Mouse (Mus musculus): ENCODE results near the gene Acap2.
A peak's percentile ranks its signal among the peaks of the same experiment; 100 is the strongest.

Acap2 gene

DNA sequence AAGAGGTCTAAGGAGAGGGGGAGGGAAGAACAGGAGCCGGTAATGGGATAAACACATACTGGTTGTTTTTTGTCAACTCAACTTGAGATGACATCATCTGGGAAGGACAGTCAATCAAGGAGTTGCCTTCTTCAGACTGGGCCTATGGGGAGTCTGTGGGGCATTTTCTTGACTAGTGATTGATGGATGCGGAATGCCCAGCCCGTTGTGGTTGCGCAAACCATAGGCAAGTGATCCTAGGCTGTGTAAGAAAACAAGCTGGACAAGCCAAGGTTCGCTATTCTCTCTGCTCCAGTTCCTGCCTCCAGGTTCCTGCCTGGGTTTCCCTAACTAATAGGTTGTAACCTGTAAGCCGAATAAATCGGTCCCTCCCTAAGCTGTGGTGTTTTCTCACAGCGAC lies 4.1 kb upstream of the Acap2 start:
- DNase-seq: no peak

DNA sequence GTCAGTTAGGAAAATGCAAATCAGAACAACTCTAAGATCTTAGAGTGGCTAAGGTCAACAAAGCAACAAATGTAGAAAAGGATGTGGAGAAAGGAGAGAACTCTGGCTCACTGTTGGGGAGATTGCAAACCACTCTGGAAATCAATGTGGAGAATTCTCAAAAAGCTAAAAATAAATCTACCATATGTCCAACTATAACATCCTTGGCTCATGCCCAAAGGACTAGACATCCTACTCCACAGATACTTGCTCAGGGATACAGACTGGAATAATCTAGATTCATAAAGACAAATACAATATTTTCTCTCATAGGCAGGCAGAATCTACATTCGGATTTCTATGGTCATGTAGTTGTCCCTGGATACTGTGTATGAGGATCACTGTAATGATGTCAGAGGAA lies 3.2 kb upstream of the Acap2 start:
- DNase-seq: no peak

DNA sequence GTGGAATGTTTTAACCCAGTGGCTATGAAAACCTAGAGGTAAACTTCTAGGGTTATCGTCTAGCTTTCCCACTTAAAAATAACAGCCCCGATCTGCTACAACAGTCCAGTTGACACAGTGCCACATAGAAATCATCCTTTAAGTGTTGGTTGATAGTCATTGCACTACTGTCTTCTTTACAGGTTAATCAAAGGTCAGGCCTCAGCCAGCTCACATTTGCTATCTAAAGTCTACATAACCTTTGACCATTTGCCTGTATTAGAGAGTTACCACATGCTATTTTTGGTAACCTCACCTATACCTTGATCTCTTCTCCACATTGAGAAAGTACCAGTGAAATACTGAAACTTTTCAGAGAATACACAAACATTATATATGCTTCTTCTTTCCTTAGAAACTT lies 659 bp upstream of the Acap2 start:
- no peak for DNase-seq

DNA sequence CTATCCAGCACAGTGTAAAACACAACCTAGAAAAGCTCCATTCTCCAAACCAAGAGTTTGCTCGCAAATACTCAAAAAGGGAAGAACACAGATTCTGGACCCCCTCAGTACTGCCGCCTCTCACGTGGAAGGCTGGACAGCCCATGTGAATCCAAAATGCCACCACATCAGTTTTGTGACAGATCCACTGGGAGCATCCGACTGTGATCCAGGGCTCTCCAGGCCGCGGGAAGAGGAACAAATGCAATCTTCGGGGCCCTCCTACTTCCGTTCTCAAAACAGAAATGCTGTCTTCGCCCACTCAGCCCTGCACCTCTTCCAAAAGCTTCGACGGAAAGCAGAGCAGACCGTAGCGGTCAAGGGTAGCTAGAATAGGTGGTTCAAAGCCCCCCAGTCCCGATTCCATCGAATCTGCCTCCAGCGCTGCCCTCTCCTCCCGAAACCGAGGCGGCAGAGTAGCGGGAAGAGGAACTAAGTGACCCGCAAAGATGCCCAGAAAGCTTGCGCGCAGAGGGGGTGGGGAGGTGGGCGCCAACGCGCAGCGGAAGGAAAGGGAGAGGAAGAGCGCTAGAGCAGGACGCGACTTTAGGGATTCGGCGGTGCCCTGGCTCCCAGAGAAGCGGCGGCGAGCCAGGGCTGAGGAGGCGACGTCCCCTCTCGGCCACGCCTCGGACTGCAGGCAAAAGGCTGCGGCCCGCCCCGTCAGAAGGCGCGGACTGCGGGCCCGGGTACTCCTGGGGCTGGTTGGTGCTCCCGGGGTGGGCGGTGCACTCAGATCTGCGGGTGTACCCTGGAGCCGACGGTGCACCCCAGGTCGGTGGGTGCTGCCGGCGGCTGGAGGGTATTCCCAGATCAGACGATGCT lies 887 bp downstream of the Acap2 start:
- peak; percentile 77 for DNase-seq

DNA sequence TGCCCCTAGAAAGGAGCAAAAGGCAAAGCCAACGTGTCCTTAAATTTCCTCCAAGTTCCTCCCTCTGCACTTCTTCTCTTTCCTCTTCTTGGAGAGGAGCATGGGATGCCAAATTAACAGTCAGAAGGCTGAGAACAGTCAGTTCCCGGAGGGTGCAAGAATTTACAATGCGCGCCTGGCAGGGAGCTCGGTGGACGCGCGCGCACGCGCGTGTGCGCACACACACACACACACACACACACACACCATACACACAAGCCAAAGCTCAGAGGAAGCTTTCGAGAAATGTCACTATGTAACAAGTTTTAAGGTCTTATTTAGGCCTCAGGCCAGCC lies 1.5 kb downstream of the Acap2 start:
- peak; percentile 68 for DNase-seq

DNA sequence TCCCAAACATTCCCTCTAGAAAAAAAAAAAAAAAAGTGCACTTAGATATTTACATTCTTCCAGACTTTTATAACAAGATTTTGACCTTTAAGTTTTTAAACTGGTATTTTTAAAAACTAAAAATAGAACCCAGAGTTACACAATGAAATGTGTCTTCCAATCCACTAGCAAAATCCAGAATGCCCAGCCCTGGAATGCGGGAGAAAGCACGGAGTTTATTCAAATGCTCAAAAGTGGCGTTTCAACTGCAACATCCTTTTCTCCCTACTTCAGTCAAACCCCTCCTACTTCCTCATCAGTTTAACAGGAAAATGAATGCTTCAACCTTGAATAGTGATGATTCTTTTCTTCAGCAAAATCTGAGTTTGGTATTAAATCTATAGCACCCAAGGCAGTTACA lies 4.1 kb downstream of the Acap2 start:
- DNase-seq: no peak

DNA sequence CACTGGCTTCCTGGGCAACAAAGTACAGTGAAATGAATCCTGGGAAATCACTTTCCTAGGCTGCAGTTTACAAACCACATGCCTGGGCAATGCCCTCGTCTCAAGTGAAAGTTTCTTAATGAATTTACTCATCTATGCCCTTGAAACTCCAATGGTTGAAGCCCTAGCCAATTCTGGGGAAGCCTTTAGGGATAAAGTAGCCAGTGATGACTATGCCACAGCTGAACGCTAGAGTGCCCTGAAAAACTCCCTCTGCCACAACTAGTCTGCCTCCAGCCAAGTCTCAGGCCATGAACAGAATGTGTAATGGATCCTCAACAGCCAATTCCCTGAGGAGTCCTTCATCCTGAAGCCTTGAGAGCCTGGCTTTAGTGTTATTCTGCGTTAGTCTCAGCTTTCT lies 8.5 kb downstream of the Acap2 start:
- DNase-seq: peak; percentile 29

DNA sequence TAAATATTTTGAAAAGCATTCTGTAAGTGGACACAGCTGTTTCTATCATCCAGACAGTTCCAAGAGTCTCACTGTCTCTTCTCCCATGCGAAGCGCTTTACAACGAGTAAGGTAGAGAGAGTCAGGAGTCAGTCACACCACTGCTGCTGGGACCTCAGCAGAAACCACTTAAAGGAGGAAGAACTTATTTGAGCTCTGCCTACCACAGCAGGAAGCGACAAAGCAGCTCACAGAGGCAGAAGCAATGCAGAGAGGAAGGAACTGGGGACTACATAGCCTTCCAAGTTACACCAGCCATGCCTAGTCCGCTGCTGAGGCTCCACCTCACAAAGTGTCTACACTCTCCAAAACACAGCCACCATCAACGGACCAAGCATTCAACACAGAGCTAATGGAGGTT lies 9.2 kb downstream of the Acap2 start:
- no peak for DNase-seq

DNA sequence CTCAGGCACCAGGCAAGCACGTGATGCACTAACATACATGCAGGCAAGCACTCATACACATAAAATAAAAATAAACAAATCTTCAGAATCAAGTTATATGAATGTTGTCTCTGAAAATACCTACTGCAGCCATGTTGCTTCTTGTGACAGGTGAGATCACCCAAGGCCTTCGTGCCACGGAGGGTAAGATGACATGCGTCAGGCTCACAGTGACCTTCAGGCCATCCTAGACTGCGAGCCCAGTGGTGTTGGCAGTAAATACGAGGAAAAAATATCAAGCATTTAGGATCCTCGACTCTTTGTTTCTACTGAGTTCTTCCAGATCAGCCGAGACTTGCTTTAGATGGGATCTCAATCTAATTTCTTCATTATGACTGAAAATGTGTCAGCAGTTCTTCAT lies 10.6 kb downstream of the Acap2 start:
- no peak for DNase-seq

DNA sequence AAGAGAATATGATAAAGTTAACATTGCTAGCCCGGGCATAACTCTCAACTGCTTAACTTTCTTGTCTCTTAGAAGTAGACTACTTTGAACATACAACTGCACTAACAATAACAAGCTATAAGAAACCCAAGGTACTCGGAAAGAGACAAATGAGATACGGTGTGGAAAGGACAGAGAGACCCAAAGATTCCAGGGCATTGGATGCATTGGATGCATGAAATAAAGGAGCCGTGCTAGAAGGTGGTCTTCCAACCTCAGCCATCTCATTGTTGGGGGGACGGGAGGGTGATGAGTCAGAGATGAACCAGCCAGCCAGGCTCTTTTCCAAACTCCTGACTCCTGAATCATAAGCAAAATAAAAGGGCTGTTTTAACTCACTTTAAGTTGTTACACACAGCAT lies 11.8 kb downstream of the Acap2 start:
- DNase-seq: no peak

DNA sequence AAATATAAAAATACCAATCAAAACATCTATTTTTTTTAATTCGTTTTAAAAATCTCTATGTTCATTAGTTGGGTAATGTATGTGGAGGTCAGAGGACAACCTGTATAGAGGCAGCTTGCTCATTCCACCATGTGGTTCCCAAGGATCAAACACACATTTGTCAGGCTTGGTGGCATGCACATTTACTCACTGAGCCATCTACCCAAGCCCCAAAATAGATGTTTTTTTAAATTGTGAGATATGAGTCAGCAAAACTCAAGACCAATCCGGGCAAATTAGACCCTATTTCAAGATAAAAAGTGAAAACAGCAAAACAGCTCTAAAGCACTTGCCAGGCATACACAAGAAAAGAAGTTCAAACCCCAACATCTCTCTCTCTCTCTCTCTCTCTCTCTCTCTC lies 12.2 kb downstream of the Acap2 start:
- DNase-seq: no peak

DNA sequence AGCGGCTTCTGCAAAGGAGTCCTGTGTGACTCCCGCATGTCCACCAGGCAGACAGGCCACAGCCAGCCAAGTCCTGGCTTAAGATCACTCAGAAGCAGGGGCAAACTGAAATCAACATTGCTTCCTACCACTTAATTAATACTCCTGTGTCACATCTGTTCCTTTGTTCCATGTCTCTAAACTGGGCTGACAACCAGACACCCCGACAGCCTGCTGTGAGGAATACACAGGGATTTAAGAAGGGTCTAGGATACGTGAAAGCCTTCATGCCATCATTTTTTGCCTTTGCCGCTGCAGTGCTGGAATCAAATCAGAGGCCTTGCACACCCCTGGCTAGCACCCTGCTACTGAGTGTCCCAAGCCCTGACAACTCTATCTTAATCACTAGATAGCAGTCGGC lies 12.8 kb downstream of the Acap2 start:
- DNase-seq: no peak

DNA sequence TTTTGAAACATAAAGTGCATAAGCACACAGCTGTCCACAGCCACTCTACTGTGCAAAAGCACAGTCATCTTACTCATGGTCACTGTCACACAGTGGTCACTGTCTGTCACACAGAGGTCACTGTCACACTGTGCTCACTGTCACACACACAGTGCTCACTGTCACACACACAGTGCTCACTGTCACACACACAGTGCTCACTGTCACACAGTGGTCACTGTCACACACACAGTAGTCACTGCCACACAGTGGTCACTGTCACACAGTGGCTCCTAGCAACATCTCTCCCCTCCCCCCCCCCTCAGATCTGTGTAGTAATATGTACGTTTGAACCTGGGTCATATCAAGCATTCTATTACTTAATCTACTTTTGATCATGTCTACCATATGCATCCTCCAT lies 13.9 kb downstream of the Acap2 start:
- DNase-seq: no peak

DNA sequence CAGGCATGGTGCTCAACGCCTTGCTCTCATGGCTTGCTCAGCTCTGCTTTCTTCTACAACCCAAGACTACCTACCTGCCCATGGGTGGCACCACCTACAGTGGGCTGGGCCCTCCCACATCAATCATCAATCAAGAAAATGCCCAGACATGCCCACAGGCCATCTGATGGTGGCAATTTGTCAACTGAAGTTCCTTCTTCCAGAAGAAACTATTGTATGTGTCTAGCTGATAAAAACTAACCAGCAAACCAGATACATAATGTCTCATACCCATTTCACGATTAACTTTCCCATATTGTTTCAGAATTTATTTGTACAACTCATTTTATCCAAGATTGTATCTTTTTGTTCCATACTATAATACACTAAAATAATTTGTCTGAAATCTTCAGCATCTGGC lies 15.3 kb downstream of the Acap2 start:
- no peak for DNase-seq

DNA sequence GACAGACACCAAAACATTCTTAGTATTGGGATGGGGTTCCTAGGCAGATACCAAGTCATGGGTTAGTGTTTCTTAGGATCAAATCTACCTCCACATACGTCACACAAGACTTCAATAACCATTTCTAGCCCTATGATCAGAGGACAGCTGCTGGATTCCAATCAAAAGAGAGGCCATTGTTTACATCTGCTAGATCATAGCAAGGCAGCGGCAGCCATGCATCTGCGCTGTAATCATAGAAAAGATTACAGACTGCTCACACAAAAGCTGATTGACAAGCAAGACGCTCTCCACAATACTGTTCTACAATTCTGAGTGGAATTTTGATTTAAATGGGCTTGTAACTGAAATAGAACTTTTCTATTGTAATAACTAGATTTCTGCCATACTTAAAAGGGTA lies 16.3 kb downstream of the Acap2 start:
- no peak for DNase-seq

DNA sequence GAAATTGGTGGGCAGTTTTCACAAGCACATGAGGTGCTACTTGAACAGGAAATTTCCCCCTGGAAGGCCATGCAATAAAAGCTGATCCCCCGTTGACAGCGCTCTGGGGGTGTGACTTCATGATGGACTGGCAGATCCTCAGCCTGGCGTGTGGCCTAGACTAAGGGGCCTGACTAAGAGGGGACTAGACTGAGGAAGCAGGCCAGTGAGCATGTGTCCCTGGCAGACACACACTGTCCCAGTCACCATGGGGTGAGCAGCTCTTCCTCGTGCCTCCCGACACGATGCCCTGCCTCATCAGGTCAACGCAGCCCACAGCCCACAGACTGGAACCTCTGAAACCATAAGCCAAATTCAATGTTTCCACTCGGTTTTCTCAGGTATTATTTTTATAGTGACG lies 18.5 kb downstream of the Acap2 start:
- DNase-seq: no peak

DNA sequence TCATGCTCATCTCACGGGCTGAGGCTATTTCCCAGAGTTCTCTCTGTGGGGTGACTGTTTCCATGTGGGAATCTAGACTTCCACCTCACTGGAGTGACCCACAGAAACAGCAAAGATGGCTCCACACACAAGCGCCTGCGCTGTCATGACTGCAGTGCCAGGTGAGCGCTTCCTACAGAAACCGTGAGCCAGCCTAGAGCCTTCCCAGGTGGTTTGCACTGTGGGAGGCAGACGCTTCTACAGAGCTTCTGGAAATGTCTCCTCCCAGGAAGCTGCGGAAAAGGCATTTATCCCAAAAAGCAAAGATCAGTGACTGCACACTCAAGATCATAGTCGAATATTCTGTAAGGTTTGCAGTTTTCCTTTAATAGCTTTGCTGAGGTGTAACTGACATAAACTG lies 20.2 kb downstream of the Acap2 start:
- DNase-seq: no peak

DNA sequence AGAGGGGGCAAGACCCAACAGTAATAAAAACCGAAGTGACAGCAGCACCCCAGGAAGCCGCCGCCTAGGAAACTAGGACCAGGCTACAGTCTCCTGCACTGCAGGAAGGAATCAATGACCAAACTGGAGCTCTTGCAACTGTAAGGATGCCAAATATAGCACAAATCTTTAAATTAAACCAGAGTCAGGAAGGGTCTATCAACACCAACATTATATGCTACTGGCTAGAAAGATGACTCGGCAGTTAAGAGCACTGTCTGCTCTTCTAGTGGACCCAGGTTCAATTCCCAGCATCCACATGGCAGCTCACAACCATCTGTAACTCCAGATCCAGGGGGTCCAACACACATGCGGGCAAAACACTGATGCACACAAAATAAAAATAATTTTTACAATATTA lies 21.7 kb downstream of the Acap2 start:
- no peak for DNase-seq

DNA sequence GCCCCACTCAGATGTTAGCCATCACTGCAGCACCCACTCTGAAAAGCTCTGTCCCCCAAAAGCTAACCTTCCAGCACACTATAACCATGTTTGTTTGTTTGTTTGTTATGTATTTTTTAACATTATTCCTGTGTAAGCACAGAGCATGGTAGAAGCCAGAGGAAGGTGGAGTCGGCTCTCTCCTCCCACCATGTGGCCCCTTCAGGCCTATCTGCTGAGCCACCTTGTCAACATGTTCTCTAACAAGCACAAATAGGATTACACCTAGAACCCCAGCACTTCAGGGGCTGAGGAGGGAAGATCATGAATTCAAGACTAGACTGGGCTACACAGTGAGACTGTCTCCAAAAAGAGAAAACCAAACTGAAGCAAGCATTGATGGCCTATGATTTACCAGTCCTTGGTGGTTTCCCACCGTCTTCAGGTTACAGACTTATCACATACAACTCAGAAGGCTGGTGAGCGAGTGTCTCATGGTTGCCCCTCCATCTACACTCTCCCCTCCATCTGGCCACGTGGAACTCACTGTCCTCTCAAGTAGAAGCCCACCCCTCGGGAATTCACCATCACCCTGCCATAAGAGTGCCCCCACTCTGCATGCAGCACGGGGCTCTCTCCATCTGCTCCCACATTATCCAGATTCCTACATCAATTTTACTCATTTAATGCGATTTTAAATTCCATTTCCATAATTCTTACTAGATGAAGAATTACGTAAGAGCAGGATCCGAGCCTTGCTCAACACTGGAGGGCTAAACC lies 26.0 kb downstream of the Acap2 start:
- no peak for DNase-seq

DNA sequence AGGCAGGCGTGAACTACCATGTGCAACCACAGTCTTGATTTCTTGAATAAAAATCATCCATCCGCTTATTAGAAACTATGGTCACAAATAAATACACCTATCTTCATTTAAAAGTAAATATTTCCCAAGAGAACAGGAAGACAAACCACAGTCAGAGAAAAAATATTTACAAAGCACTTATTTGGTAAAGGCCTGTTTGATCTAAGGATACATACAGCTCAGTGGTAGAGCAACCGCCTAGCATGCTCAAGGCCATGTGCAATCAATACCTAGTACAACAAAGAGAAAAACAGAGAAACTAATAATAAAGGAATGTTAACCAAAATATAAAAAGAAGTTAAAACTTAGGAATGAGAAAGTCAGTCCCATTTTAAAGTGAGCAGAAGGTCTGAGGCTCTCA lies 28.8 kb downstream of the Acap2 start:
- DNase-seq: no peak

DNA sequence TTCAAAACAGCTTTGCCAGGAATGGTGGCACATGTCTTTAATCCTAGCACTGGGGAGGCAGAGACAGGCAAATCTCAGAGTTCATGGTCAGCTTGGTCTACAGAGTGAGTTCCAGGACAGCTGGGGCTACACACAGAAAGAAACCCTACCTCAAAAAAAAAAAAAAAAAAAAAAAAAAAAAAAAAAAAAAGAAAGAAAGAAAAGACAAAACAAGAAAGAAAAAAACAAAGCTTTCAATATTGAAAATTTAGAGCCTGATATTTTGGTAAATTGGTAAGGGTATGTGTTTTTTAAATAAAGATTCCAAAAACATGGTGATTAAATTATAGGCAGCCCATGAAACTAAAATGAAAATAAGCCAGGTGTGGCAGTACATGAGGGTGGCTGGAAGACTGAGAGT lies 29.6 kb downstream of the Acap2 start:
- no peak for DNase-seq

DNA sequence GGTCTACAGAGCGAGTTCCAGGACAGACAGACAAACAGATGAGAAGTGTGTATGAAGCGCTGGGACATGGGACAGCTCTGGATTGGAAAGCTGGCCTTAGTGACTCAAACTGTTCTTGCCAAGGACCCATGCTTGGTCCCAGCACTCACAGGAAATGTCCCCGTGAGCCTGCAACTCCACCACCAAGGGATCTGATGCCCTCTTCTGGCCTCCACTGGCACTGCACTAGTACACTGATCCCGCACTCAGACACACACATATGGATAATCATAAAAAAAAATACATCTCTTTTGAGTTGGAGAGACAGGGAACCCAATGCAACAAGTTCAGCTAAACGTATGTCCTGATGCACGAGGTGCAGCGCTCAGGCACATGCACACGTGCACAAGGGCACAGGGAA lies 30.7 kb downstream of the Acap2 start:
- no peak for DNase-seq

DNA sequence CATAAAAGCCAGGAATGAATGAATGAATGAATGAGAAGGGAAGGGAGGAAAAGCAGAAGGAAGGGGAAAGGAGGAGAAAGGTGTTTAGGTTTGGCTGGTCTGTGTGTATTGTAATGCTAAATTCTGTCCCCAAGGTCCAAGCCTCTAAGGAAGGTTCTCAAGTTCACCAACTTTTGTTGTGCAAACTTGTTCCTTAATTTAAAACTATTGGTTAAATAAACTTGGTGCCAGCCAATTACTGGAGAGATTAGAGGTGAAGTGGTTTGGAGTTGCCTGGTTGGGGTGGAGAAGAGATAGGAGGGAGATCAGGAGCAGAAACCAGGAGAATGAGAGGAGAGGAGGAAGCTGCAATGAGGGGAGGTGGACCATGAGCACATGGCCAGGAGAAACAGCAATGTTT lies 31.4 kb downstream of the Acap2 start:
- DNase-seq: no peak

DNA sequence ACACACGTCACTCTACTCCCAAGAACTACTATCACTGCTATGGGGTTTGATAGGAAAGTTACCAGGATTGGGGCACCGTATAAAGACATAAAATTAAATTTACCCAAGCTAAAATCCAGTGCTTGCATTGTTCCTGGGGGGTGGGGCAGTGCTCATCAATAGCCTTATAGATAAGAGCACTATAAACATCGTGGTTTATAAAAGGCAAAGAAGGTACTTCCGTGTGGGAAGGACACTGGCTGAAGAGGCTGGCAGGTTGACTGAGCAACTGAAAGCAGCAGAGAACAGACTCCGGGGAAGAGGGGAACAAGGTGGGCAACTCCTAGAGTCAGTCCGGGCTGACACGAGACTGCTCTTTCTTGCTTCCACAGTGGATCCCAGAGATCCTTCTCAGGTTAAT lies 33.1 kb downstream of the Acap2 start:
- no peak for DNase-seq
